Mouse (Mus musculus): Measurements from ENCODE around the gene Efcab6.

- TF ChIP-seq CTCF (IDR thresholded peaks at IDR 0.05; ENCODE audit: borderline replicate concordance, extremely low read depth, insufficient read depth, insufficient read length) (no peak), POLR2A (IDR thresholded peaks at IDR 0.05; ENCODE audit: borderline replicate concordance, extremely low read depth, insufficient read depth, insufficient read length, poor library complexity, severe bottlenecking) (no peak)
Measured at GRCm38 (mm10) chr15:83877898-83878297, 187.3 kb downstream of the Efcab6 start.

All from brain, embryonic 14.5 days (tissue).